Mouse (Mus musculus) MEL-GATA-1-ER (cell line): ENCODE measurements around the gene Khk.

Experiments
- DNase-seq: peaks from one replicate; pipeline ENCODE4 v3.0.0-alpha.2; 2012; ENCODE audit warnings: low read depth; ENCODE audit errors: extremely low read depth

Khk gene

DNA sequence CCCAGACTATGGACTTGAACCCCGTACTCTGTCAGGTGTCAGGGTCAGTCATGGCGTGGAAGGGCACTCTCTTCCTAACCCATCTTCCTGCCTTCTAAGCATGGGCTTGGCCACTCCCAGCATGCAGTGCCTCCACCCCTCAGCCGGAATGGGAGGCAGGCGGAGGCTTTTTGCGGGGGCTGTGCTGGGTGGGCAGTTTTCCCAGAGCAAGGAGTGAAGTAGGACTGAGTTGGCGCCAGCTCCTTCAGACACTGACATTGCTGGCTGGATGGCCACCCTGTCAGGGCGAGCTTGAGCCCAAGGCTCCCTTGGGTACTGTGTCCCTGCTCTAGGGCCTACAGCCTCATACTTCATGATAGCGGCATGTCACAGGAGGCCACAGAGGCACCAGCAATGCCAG, 47.2 kb downstream of the Khk start, which contains the start of gene Tcf23:
Gene Tcf23, plus strand, starts transcription at position 247 of the 400 bp plus-strand sequence.
- no peak for DNase-seq

DNA sequence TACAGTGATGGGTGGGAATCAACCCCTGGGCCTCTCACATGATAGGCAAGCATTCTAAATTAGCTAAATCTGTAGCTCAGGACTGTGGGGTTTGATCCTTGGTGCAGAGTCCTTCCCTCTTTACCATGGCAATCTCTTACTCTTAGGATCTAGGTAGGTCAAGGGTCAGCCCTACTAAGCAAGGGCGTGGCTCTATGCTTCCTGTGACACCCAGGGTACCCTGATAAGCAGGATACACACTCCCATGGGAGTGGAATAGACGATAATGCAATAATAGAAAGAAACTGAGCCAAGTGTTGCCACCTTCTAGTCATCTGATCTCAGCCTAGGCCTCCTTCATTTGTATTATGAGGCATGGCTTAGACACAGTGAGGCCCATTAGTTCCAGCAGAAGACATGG, 48.2 kb downstream of the Khk start:
- peak; percentile 50 for DNase-seq

DNA sequence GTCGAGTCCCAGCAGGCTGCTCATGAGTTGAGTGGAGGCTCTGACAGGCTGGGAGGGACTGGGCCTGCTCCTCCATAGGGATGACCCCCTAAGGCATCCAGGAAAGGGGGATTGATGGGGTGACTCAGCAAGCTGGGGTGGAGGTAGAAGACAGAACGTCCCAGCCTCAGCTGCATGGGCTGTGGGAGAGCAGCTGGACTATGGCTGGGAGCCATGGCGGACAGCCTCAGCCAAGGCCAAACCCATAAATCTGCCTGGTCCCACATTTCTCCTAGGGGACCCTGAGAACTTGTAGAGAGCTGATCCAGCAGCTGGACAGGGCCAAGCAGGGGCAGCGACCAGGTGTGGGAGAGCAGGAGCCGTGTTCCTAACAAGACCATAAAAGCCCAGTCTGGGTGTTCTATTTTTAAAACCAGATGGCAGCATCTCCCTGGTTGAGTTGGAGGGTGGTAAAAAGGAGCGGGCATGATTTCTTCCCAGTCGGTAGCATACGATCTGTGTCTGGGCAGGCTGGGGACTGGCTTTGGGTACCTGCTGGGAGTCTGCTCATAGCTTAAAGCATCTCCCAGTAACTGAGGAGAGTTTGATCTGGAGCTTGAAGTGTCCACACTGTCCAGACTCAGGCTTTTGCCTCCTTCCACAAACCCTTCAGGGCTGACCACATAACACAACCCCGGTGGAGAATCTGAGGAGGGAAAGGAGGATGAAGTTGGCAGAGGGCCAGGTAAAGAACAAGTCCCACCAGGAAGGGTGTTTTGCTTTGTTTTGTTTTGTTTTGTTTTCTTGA, 53.8 kb downstream of the Khk start:
- DNase-seq: no peak
